Mouse (Mus musculus) testis, postnatal 14 days (tissue): ENCODE measurements around the gene Ep400.
A peak's percentile ranks its signal among the peaks of the same experiment; 100 is the strongest.

ENCODE experiments used
- DNase-seq: peaks from one replicate; pipeline ENCODE4 v3.0.0; 2021; ENCODE audit warnings: low spot score

Gene Ep400

DNA sequence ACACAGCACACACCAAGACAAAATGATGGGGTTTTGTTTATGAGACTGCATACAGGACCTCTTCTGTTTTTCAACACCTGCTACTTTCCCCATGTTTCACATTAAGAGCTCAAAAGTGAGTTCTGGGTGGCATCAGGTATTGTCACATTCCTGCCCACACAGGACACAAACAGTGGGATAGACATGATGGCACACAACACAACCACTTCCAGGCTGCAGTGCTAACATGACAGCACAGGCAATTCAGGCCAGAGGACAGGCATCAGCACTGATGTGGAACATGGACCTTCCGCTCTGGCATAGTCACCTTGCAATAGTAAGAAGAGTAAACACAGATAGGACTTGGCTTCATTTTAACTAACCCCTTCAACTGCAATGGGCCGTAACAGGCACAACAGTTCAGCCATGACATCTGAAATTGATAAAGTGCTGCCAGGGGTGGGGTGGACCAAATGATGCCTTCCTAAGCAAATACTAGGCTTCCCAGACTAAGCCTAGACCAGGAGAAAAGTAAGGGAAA lies 105.7 kb downstream of the Ep400 start:
- no peak for DNase-seq

DNA sequence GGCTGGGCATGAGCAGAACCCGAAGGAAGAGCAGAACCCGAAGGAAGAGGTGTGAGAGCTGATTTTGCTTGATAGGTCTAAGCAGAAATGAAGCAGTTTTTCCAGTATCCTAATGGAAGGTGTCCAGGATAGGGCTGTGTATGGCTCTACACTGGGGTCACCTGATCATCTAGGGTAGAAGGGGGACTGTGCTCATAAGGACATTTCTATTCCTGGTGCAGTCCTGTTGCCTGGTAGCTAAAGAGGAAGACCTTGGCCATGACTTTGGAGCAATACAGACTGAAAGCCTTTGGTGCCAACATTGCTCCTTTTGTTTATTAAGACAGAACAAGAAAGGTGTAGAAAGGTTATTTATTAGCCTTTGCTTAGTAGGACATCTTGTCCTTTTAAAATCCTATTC lies 106.5 kb downstream of the Ep400 start:
- no peak for DNase-seq

DNA sequence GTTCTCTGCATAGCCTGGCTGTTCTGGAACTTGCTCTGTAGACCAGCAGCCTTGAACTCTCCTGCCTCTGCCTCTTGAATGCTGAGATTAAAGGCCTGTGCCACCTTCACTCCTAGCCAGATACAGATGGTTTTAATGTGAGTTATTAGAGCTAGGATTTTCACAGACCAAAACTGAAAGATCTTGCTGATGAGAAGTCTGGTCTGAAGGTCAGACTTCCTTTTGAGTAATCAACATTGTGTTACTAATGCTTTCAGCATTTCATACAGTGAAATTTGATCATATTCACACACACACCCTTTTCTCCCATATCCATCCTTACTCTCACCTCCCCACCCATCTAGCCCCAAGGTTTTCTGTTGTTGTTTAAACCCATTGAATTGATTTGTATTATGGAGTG lies 110.8 kb downstream of the Ep400 start:
- no peak for DNase-seq

DNA sequence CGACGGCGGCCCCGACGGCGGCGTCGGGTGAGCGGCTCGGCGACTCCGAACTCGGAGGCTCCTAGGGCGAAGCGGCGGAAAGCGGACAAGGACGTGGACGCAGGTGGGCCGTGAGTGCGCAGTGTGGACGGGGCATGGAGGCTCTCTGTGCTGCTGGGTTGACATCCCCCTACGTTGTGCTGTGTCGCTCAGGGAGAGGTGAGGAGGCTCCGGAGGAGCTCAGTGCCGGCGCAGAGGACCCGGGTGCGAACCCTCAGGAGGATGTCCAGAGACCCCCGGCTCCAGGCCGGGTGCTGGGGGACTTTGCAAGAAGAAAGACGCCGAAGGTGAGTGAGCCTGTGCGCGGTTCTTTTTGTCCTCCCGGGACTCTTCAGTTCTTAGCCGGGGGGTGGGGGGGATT lies 116.8 kb downstream of the Ep400 start:
- no peak for DNase-seq

DNA sequence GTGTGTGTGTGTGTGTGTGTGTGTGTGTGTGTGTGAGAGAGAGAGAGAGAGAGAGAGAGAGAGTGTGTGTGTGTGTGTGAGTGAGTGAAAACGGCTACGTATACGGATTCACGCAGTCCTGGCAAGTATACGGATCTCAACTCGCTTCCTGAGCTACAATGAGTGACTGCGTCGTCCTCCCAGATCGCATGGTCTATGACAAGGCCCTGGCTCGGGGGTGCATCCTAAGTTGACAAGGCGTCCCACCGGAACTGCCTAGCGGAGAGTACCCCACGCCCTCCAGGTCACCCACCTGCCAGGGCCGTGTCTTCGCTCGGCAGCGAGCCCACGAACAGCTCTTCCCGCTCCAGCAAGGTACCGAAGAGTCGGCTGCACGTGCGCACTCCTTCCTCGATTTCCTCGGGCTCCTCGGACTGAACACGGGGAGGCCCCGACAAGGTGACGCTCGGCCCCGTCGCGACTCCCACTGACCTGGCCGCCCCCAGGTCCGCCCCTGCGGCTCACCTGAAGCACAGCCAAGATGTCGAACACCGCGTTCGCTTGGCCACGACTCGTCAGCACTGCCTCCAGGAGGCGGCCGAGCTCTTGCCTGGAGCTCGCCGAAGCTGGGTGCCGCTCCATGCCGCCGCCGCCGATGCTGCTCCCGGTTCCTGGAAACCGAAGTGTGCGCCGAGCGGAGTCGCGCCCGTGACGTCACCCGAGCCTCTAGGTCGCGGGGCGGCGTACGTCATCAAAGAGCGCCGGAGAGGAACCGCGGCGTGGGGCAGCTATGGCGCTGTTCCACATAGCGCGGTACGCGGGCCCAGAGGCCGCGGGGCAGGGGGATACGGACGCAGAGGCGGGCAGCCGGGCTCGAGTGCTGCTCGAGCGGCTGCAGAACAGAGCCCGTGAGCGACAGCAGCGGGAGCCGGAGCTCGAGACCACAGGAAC lies 117.5 kb downstream of the Ep400 start, which contains the start of the genes Noc4l and Ddx51:
Gene Noc4l (minus strand): TSS at position 699 of the 930 bp plus-strand sequence.
Gene Ddx51 (plus strand): TSS at position 733 of the 930 bp plus-strand sequence.
- DNase-seq = peak; percentile 95

DNA sequence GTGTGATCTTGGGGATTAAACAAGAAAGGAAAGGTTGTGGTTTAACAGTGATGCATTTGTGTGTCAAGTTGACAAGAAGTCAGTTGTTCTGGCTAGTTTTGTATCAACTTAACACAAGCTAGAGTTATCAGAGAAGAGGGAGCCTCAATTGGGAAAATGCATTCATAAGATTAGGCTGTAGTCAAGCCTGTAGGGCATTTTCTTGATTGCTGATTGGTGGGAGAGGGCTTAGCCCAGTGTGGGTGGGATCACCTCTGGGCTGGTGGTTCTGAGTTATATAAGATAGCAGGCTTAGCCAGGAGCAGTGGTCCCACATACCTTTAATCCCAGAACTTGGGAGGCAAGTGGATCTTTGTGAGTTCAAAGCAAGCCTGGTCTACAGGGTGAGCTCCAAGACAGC lies 124.1 kb downstream of the Ep400 start:
- DNase-seq = no peak

DNA sequence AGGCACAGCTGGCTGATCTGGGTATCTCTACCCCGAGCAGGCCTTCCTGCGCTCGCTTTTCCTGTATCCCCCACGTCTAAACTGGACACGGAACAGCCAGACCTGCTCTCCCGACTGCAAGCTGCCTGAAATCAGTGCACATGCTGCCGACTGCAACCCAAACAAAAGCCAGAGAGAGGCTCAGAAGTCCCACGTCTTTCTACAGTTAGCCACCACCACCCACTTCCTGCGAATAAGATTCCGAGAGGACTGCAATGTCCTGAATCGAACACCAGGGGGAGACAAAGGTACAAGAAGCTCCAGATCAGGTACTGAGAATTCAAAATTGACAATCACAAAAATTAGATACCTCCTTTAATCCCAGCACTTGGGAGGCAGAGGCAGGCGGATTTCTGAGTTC lies 131.1 kb downstream of the Ep400 start:
- DNase-seq = peak; percentile 68

DNA sequence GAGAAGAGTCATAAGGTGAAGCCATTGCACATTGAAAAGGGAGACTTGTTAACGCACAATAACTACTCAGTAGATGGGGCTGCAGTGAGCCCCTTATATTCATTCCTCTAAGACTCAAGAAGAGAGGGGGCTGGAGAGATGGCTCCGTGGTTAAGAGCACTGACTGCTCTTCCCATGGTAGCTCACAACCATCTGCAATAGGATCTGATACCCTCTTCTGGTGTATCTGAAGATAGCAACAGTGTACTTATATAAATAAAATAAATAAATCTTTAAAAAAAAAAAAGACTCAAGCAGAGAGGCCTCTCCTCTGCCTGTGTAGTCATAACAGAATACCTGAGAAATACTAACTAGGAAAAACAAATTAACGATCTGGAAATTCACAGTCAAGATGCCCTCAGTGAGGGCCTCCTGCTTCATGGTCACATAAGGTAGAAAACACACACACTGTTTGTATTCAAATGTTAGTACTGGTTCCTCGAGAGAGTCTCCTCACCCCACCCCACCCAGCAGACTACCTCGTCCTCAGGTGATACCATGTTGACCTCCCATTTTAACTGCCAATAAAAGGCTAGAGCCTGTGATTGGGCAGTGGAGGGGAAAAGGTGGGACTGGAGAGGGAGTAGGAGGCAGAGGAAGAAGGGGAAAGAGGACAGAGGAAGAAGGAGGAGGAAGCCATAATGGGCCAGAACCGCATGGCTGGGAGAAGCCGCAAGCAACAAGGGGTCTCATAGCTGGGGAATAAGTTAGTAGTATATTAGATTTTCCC lies 132.0 kb downstream of the Ep400 start:
- DNase-seq = no peak

DNA sequence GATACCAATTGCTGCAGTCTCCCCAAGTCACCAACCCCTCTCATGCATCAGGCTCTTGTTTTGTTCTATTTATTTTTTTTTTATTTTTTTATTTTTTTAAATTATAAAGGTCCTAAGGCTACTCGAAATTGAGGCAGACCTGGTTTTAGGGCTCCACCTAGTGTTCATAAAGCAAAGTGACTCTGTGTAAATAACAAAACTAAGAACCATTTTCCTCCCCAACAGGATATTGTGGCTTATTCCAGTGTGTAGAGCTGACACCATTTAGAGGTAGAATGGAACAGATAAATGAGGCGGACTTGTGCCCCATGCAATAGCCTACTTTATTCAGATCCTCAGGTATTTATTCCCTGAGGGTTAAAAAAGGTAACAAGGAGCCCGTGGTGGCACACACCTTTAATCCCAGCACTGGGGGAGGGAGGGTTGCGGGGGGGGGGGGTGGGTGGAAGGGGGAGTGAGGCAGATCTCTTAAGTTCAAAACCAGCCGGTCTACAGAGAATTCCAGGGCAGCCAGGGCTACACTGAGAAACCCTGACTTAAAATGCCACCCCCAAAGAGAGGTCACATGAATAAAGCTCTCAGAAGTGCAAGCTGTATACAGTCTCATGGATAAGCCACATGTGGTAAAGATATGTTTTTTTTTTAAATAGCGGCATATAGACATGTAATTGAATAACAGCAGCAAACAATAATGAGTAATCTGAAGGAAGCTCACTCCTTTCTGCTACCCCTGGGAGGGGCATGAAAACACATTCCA lies 134.4 kb downstream of the Ep400 start:
- DNase-seq = no peak

DNA sequence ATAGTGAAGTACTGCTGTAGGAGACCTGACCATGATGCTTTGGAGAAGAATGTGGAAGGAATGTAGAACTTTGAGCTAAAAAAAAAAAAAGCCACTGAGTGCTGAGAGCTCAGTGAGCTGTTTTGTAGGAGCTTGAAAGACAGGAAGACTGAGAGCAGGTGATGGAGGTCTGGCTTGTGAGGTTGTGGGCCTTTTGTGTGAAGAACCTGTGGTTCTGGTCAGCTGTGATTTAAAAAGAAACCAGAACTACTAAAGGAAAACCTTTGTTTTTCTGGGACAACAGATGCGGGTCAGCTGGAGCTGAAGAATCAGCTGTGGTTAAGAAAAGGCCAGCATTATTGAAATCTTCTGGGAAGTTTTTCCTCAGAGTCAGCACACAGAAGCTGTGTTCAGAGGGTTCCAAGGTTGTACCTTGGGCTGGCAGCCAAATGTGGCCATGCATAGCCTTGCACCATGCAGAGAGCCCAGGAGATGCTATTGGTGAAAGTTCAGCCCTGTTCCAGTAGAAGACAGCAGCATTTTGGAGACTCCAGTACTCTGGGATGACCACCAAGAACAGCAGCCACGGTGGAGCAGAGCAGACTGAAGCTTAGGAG lies 140.9 kb downstream of the Ep400 start:
- peak; percentile 31 for DNase-seq

DNA sequence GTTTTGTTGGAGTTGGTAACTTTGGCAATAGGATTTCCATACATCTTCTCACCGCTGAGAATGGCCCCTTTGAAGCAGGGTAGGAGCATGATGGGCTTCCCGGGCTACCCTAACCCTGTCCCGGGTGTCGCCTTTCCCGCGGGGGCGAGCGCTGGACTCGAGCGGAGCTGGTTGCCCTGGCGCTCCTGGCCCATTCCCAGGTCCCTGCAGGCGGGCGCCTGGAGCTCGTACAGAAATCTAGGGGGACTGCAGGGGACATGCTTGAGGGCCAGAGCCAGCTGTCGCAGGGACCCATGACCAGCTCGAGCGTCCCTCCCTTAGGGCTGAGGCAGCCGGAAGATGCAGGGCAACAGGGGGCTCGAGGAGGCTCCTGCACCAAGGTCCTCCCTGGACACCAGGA lies 142.4 kb downstream of the Ep400 start:
- no peak for DNase-seq

DNA sequence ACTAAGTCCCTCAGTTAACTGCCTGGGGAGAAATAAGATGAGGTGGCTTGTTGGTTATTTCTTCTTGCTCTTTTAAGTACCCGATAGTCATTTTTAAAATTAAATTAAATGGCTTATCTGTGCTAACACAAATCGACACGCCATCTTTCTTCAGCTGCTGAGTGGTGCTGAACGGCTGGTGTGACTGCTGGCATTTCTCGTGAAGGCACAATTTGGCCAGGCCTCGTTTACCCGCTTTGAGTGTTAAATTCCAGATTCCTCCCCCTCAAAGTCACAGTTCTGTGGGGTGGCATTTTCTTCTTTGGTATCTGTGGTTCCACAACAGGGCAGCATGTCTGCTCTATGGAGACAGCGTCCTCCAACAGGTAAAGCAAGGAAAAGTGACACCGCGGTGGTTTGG lies 143.2 kb downstream of the Ep400 start:
- DNase-seq = no peak

DNA sequence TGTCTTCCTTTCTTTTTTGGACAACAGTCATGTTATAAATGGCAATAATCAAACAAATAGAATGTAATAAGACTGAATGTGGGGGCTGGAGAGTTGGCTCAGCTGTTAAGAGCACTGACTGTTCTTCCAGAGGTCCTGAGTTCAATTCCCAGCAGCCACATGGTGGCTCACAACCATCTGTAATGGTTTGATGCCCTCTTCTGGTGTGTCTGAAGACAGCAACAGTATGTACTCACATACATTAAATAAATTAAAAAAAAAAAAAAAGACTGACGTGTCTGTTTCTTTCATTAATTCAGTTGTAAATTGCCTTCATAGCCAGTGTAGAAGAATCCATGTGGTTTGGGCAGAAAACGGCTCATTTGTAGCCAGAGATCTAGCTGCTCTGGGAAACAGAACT lies 146.2 kb downstream of the Ep400 start:
- no peak for DNase-seq

DNA sequence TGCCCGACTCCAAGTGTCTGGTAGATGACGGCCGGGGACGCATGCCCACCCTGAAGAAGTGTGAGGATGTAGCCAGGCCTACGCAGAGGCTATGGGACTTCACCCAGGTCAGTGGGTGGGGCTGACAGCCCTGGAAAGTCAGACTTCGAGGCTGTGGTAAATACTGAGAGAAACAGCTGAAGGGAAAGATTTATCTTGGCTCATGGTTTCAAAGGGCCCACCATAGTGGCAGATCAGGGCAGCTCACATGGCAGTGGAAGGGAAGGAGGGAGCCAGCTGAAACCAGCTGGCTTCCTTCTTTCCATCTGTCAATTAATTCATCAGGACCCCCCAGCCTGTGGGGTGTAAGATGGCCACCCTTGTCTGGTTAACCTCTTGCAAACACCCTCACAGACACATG lies 151.3 kb downstream of the Ep400 start:
- no peak for DNase-seq
